Mouse (Mus musculus) megakaryocyte, embryonic 14.5 days (primary cell): ENCODE measurements around the gene Ctdsp2. TPM values are rescaled to one million over a fixed set of nuclear protein-coding genes. Genes with fewer than 3 reads are reported as not detected.

Experiments
- H3K27me3 ChIP-seq: replicated peaks from 2 replicates; pipeline ENCODE3; 2012; ENCODE audit warnings: inconsistent platforms
- H3K36me3 ChIP-seq: replicated peaks from 2 replicates; pipeline ENCODE3; 2012; ENCODE audit warnings: low read length, inconsistent platforms, mixed read lengths
- H3K4me1 ChIP-seq: 2 replicates; pipeline ENCODE4 v1.6.1; 2012; ENCODE audit warnings: inconsistent platforms
- H3K4me3 ChIP-seq: replicated peaks from 2 replicates; pipeline ENCODE3; 2012; ENCODE audit warnings: moderate library complexity, mild to moderate bottlenecking, inconsistent platforms
- H3K9me3 ChIP-seq: 2 replicates; pipeline ENCODE4 v1.6.1; 2012; ENCODE audit warnings: inconsistent platforms
- FLI1 ChIP-seq: IDR thresholded peaks from 2 replicates; pipeline ENCODE4 v1.6.1; 2012; ENCODE audit warnings: low read length, inconsistent platforms, mixed read lengths
- GATA1 ChIP-seq: IDR thresholded peaks from 3 replicates; pipeline ENCODE4 v1.6.1; 2012; ENCODE audit warnings: mixed read lengths, low read length, inconsistent platforms, borderline replicate concordance
- polyA plus RNA-seq: library from polyadenylated mRNA; stranded (reverse); fragments of >175 nt; gene quantifications from 2 replicates; pipeline ENCODE4 v1.2.3, GENCODE M21; 2012; ENCODE audit warnings: low replicate concordance; ENCODE audit not compliant: insufficient read depth

Gene Ctdsp2
- polyA plus RNA-seq, 1 experiment = 27.8 TPM

DNA sequence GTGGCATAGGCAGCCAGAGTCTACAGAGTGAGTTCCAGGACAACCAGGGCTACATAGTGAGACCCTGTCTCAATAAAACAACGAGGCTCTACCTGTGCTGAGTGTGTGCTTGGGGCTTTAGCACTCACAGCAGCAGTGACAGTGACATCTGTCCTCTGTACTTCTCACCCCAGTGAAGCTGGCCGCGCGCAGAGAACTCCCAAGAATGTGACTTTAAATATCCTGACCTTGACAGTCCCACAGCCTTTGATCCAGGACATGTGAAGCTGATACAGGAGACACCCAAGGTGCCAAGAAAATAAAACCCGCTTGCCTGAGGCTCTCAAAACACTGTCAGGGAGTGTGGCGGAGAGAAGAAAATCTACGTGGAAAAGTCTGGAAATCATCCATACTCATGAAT, 37.6 kb upstream of the Ctdsp2 start:
- Histone ChIP-seq H3K36me3 (no peaks in the 10 kb centered on the region), H3K9me3 (peaks cover 25% of the 10 kb centered on the region), H3K4me3 (no peak overlapping the region), H3K27me3 (peaks cover 19% of the 10 kb centered on the region), H3K4me1 (peaks cover 4% of the 10 kb centered on the region; the same call in 1 of the 2 replicates)
- TF ChIP-seq FLI1 (no peak), GATA1 (no peak)

DNA sequence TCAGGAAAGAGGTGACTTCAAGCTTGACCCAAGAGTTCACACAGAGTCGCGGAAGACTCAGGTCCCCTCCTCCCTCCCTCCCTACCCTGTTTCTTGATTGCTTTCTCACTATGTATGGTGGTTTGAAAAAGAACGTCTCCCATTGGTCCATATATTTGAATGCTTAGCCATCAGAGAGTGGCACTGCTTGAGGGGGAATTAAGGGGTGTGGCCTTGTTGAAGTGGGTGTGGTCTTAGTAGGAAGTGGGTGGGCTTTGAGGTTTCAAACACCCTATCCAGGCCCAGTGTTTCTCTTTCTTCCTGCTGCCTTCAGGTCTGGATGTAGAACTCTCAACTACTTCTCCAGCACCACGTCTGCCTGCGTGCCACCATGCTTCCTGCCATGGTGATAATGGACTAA, 33.0 kb upstream of the Ctdsp2 start:
- peaks cover 24% of the 10 kb centered on the region for H3K27me3 ChIP-seq
- no peak for TF ChIP-seq GATA1
- no peak for TF ChIP-seq FLI1
- H3K4me1 ChIP-seq = no peaks in the 10 kb centered on the region
- peaks cover 11% of the 10 kb centered on the region for H3K9me3 ChIP-seq
- no peaks in the 10 kb centered on the region for H3K36me3 ChIP-seq
- no peak overlapping the region for H3K4me3 ChIP-seq

DNA sequence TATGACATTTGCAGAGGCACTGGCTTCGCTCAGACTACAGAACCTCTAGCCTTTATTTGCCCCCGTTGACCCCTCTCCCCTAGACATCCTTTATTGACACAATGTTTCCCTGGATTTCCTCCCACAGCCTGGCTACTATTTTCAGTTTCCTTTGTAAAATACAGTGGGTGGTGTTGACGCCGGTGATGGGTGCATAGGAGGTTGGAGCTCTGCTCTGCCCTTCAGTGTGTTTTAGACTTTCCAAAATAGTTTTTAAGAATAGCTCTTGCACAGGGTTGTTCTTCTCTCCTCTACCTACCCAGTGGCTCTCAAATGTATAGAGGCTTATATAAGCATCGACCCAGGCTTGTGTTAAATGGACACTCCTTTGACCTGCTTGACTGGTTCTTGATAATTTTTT, 28.7 kb upstream of the Ctdsp2 start:
- Histone ChIP-seq H3K9me3 (peaks cover 14% of the 10 kb centered on the region), H3K27me3 (peaks cover 13% of the 10 kb centered on the region), H3K36me3 (no peaks in the 10 kb centered on the region), H3K4me1 (no peaks in the 10 kb centered on the region; the same call in 1 of the 2 replicates), H3K4me3 (no peak overlapping the region)
- TF ChIP-seq FLI1 (no peak), GATA1 (no peak)

DNA sequence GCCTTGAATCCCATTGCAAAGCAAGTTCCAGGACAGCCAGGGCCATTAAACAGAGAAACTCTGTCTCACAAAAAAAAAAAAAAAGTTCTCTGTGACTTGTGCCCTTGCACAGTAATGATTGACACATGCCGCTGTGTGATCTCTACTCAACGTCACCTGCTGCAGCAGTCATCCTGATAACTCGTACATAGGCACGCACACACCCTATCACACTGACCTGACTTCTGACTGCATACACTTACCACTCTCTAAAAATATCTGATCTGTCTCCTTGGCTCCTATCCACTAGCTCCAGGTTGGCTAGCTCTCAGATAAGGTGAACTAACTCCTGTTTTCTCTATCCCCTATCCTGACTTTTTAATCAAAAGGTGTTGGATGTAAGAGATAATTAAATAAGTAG, 27.9 kb upstream of the Ctdsp2 start:
- H3K36me3 ChIP-seq = no peaks in the 10 kb centered on the region
- peaks cover 14% of the 10 kb centered on the region for H3K27me3 ChIP-seq
- TF ChIP-seq FLI1 (no peak), GATA1 (no peak)
- H3K4me1 ChIP-seq = no peaks in the 10 kb centered on the region; the same call in 1 of the 2 replicates
- H3K9me3 ChIP-seq = peaks cover 13% of the 10 kb centered on the region
- no peak overlapping the region for H3K4me3 ChIP-seq

DNA sequence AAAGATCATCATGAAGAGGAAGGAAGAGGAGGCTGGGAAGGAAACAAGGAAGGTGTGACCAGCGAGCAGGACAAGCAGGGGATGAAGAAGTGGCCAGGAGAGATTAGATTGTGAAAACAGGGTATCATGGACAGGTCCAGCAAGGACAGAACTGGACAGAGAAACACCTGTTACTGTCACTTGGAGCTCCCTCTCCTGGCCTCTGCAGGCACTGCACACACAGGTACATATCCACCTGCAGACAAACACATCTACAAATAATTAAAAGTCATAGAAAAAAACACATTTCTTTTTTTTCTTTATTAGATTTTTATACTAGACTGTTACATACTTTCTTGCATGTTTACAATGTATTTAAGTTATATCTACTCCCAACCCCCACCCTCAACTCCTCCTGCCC, 26.1 kb upstream of the Ctdsp2 start:
- peaks cover 4% of the 10 kb centered on the region for H3K9me3 ChIP-seq
- H3K36me3 ChIP-seq = no peaks in the 10 kb centered on the region
- peaks cover 2% of the 10 kb centered on the region for H3K4me1 ChIP-seq
- H3K27me3 ChIP-seq = peaks cover 24% of the 10 kb centered on the region
- no peak overlapping the region for H3K4me3 ChIP-seq
- TF ChIP-seq FLI1 (no peak), GATA1 (no peak)

DNA sequence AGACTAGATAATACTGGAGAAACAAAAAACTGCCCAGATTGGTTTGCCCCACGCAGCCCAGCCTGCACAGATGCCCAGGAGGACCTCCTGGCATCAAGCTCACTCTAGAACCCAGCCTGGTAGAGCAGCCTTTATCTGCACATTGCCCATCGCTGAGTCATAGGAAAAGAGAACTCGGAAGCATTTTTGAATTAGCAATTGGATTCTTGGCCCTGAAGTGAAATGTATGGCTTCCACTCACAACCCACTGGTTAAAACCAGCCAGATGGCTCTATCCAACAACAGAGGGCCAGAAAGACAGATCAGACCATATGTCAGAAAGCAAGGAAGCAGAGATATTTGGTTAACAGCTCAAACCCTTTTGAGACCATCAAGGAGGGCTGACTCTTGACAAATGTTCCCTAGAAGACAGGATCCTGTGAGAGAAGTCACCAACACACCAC, 25.5 kb upstream of the Ctdsp2 start:
- H3K4me1 ChIP-seq = peaks cover 6% of the 10 kb centered on the region
- H3K9me3 ChIP-seq = peaks cover 4% of the 10 kb centered on the region
- no peaks in the 10 kb centered on the region for H3K36me3 ChIP-seq
- no peak overlapping the region for H3K4me3 ChIP-seq
- TF ChIP-seq FLI1 = no peak
- no peak for TF ChIP-seq GATA1
- H3K27me3 ChIP-seq = peaks cover 30% of the 10 kb centered on the region

DNA sequence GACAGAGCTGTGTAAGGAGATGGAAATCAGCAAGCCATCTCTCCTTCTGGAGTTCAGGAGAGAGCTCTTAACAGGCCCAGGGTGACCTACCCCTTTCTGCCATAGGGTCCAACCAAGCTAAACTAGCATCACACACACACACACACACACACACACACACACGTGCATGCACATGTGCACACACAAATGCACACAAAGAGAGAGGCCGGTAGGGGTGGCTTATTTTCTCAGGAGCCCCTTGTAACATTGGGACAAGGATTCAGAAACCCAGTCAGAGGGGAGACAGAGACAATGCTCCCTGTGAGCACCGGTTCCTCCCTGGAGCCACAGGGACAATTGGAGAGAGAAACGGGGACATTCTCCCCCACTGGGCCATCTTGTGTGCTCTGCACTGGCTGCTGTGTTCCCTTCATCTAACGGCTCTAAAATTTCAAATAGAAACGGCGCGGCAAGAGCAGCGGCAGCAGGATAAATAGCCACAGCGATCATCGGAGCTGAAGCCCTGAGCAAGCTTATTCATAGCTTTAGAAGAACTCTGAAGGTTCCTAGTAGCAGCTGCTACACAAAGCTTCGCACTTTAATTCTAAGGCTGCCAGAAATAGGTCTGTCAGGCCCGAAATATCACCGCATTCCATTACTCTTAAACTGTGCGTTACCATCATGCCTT, 21.7 kb upstream of the Ctdsp2 start:
- Histone ChIP-seq H3K4me3 (no peak overlapping the region), H3K4me1 (peaks cover 11% of the 10 kb centered on the region), H3K27me3 (peaks cover 47% of the 10 kb centered on the region), H3K36me3 (no peaks in the 10 kb centered on the region), H3K9me3 (peaks cover 10% of the 10 kb centered on the region)
- TF ChIP-seq GATA1 (no peak), FLI1 (no peak)

DNA sequence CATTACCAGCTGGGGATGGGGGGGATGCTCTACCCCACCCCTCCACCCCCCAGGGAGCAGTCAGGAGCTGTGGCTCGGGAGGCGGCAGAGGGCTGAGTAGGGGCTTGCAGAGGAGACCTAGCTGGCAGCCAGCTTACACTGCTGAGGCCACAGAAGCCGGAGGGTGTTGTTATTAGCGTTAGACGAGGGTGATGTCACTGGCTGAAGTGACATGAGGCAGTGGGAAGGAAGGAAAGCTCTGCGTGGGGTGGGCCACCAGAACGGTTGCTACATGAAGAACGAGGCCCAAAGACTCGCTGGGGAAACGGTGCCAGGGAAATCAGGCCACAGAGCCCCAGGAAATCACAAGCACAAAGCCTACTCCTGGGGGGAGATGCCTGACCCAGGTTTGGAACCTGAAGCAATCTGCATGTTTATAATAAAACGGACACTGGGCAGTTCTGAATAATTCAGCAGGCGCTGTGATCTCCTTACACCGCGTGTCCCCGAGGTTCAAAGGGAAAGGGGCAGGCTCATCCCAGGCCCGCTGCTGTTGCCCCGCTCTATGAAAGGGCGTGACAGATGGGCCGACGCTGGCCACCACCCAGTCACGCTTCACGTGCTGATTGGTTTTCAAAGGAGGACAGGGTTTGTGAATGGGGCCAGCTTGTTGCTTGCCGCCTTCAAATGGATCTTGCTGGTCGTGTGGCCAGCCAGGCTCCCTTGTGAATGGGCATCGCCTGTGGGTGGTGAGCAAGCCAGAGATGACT, 21.0 kb upstream of the Ctdsp2 start:
- Histone ChIP-seq H3K9me3 (peaks cover 7% of the 10 kb centered on the region), H3K36me3 (no peaks in the 10 kb centered on the region), H3K27me3 (peaks cover 53% of the 10 kb centered on the region), H3K4me1 (peaks cover 15% of the 10 kb centered on the region), H3K4me3 (no peak overlapping the region)
- TF ChIP-seq FLI1 (no peak), GATA1 (no peak)

DNA sequence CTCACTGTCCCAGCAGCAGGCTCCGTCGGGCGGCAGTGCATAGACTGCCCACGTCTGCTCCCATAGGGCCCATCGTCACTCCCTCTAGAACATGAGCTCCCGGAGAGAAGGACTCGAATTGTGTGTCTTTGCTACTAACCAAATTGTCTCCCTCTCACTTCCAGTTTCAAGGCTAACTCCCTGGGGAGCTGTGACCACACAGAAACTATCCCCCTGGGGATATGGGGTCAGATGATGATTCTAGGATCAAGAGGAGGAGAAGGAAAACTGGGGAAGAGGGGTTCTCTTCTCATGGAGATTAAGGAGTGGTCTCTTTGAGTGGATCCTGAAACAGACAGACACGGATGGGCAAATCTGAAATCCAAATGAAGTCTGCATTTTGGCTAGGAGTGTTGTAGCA, 18.0 kb upstream of the Ctdsp2 start:
- Histone ChIP-seq H3K36me3 (no peaks in the 10 kb centered on the region), H3K4me3 (no peak overlapping the region), H3K4me1 (peaks cover 15% of the 10 kb centered on the region), H3K27me3 (peaks cover 58% of the 10 kb centered on the region), H3K9me3 (peaks cover 7% of the 10 kb centered on the region)
- TF ChIP-seq FLI1 = no peak
- TF ChIP-seq GATA1 = no peak

DNA sequence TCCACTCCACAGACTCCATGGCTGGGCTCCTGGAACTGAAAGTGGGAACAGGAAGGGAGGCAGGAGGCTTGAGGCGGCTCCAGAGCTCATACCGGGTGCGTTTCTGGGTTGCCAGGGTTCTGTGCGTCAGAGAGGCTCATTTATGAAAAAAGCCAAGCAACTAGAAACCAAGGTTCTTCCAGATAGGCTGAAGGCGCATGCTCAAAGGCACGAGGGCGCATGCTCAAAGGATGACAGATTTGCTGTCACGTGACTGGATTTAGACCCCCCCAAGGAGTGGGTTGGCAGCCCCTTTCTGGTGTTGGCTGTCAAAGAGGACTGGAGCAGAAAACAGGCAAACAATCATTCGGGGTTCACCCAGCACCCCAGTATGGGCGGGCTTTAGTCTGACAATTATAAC, 16.8 kb upstream of the Ctdsp2 start:
- Histone ChIP-seq H3K9me3 (peaks cover 7% of the 10 kb centered on the region), H3K4me3 (no peak overlapping the region), H3K27me3 (peaks cover 49% of the 10 kb centered on the region), H3K36me3 (no peaks in the 10 kb centered on the region), H3K4me1 (peaks cover 20% of the 10 kb centered on the region)
- TF ChIP-seq GATA1 (no peak), FLI1 (no peak)
